8 mouse cellular contexts compared by ENCODE assay signal in the genomic region with DNA sequence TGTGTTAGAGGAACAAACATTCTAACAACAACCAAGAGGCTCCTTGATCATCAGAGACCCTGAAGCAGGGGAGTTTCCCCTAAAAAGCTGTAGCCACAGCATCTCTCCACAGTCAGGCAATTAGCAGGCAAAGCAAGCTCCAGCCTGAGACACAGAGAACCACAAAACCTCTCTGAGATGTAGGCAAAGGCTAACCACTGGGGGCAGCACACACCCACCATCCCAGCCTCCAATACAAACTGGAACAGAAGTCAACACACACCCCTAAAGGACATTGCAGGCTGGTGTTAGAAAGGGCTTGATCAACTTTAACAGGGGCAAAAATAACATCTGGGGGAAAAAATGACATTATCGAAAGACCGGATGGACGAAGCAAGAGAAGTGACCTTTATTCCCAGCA. TPM values are rescaled to one million over a fixed set of nuclear protein-coding genes. Genes with fewer than 3 reads are reported as not detected.
DNase-seq lines count a peak whose midpoint lies in the region; ATAC-seq and TF ChIP-seq lines count a peak whose summit lies in the region.

No protein-coding gene starts in this region.

- 70% methylated on average over 3 of the region's 3 CpGs for WGBS in hindbrain, embryonic 11.5 days
- WGBS in hindbrain, embryonic 12.5 days, result 54% methylated on average over 3 of the region's 3 CpGs
- 63% methylated on average over 3 of the region's 3 CpGs for WGBS in kidney, embryonic 16.5 days
- WGBS in midbrain, postnatal 0 days, result 65% methylated on average over 3 of the region's 3 CpGs
- 70% methylated on average over 3 of the region's 3 CpGs for WGBS in intestine, embryonic 16.5 days

- dilution Hi-C loops in CH12.LX (cut with MboI; ENCODE audit: extremely low pct_ligation_motif_present, extremely low pct_unique_long_range_greater_than_20kb, low sequenced_read_pairs), result no loop called here

- H3K79me2 ChIP-seq in CH12.LX (replicated peaks; ENCODE audit: control insufficient read depth, extremely low read depth, insufficient read depth, poor library complexity, severe bottlenecking), result no peaks in the 10 kb centered on the region

- no peak overlapping the region for H3K4me2 ChIP-seq in hindbrain, embryonic 11.5 days (replicated peaks; ENCODE audit: low read depth, low read length)
- H3K4me2 ChIP-seq in hindbrain, embryonic 12.5 days (replicated peaks), result no peak overlapping the region
- no peak overlapping the region for H3K4me2 ChIP-seq in CH12.LX (ENCODE audit: insufficient read depth, low read depth, poor library complexity, severe bottlenecking)
- H3K4me2 ChIP-seq in kidney, embryonic 16.5 days (replicated peaks; ENCODE audit: low read depth, low read length), result no peak overlapping the region
- no peak overlapping the region for H3K4me2 ChIP-seq in midbrain, postnatal 0 days (ENCODE audit: low read depth, low read length, poor library complexity, severe bottlenecking)
- no peak overlapping the region for H3K4me2 ChIP-seq in intestine, embryonic 16.5 days (ENCODE audit: low read depth, low read length)

- H3K4me1 ChIP-seq in hindbrain, embryonic 11.5 days (replicated peaks; ENCODE audit: control insufficient read depth, insufficient read depth, low read length), result no peaks in the 10 kb centered on the region
- H3K4me1 ChIP-seq in hindbrain, embryonic 12.5 days, result peaks cover 12% of the 10 kb centered on the region
- peaks cover 0 to 21% of the 10 kb centered on the region in 2 experiments; a peak in 2 of 4 replicates for H3K4me1 ChIP-seq in CH12.LX (ENCODE audit: control insufficient read depth in 1 of 2, insufficient read depth in 2 of 2)
- peaks cover 26% of the 10 kb centered on the region for H3K4me1 ChIP-seq in kidney, embryonic 16.5 days (ENCODE audit: insufficient read depth, low read length)
- H3K4me1 ChIP-seq in midbrain, postnatal 0 days (ENCODE audit: insufficient read depth, low read length), result no peaks in the 10 kb centered on the region
- H3K4me1 ChIP-seq in intestine, embryonic 16.5 days (ENCODE audit: control insufficient read depth, insufficient read depth, low read length), result peaks cover 23% of the 10 kb centered on the region

- no peak for TF ChIP-seq POLR2A in CH12.LX (IDR thresholded peaks at IDR 0.05; ENCODE audit: low read depth, low read length)

- peak; percentile 32 to 64; a peak in 3 of 4 replicates for TF ChIP-seq CTCF in CH12.LX (conservative IDR thresholded peaks at IDR 0.05 in 1 of 2, IDR thresholded peaks at IDR 0.05 in 1 of 2; ENCODE audit: low read depth in 2 of 2, low read length in 2 of 2)
- peak; percentile 84 for TF ChIP-seq CTCF in midbrain, postnatal 0 days (IDR thresholded peaks at IDR 0.05)

- no peak overlapping the region for H3K4me3 ChIP-seq in hindbrain, embryonic 11.5 days (ENCODE audit: low read depth, low read length)
- H3K4me3 ChIP-seq in hindbrain, embryonic 12.5 days, result no peak overlapping the region
- no peak overlapping the region for H3K4me3 ChIP-seq in CH12.LX (replicated peaks in 1 of 3; ENCODE audit: low read depth in 2 of 3, low read length in 2 of 3, poor library complexity in 1 of 3)
- no peak overlapping the region for H3K4me3 ChIP-seq in kidney, embryonic 16.5 days (ENCODE audit: low read length)
- H3K4me3 ChIP-seq in midbrain, postnatal 0 days (ENCODE audit: low read depth, low read length), result no peak overlapping the region
- no peak overlapping the region for H3K4me3 ChIP-seq in intestine, embryonic 16.5 days (ENCODE audit: low read length)

- H3K9ac ChIP-seq in hindbrain, embryonic 11.5 days (ENCODE audit: low read depth, low read length), result no peak overlapping the region
- no peak overlapping the region for H3K9ac ChIP-seq in hindbrain, embryonic 12.5 days
- no peak overlapping the region for H3K9ac ChIP-seq in CH12.LX (ENCODE audit: insufficient read depth, low read depth)
- no peak overlapping the region for H3K9ac ChIP-seq in kidney, embryonic 16.5 days (replicated peaks; ENCODE audit: low read length)
- no peak overlapping the region for H3K9ac ChIP-seq in midbrain, postnatal 0 days (replicated peaks; ENCODE audit: low read length, poor library complexity, severe bottlenecking)
- no peak overlapping the region for H3K9ac ChIP-seq in intestine, embryonic 16.5 days (ENCODE audit: low read depth, low read length)

- peak; percentile 37 for DNase-seq in hindbrain, embryonic 11.5 days (ENCODE audit: low spot score)
- DNase-seq in CH12.LX (ENCODE audit: extremely low read depth), result peak; percentile 43
- DNase-seq in adrenal gland, postnatal 36 days, result peak; percentile 51 to 59
- peak; percentile 63 for DNase-seq in midbrain, postnatal 0 days (ENCODE audit: low spot score)
- DNase-seq in gastrocnemius, adult 8-10 months (ENCODE audit: low spot score in 2 of 2), result no peak

- TF ChIP-seq RAD21 in CH12.LX (IDR thresholded peaks at IDR 0.05; ENCODE audit: low read depth, low read length), result peak; percentile 28

- in situ Hi-C loops in CH12.LX (cut with MboI; ENCODE audit: low pct_ligation_motif_present, low pct_unique_long_range_greater_than_20kb, low sequenced_read_pairs), result loop anchor here (25.0 kb wide), 1 partner anchor 397 kb away; no protein-coding TSS in a partner anchor

- H3K27ac ChIP-seq in hindbrain, embryonic 11.5 days (ENCODE audit: low read depth, low read length), result no peak overlapping the region
- no peak overlapping the region for H3K27ac ChIP-seq in hindbrain, embryonic 12.5 days
- no peak overlapping the region for H3K27ac ChIP-seq in CH12.LX (ENCODE audit: insufficient read depth, low read depth)
- H3K27ac ChIP-seq in kidney, embryonic 16.5 days (ENCODE audit: low read length), result no peak overlapping the region
- no peak overlapping the region for H3K27ac ChIP-seq in midbrain, postnatal 0 days (ENCODE audit: low read depth, low read length)
- H3K27ac ChIP-seq in intestine, embryonic 16.5 days (ENCODE audit: low read length), result no peak overlapping the region

- no peak for ATAC-seq in hindbrain, embryonic 11.5 days (ENCODE audit: low FRiP score)
- no peak for ATAC-seq in hindbrain, embryonic 12.5 days (ENCODE audit: low FRiP score)
- ATAC-seq in kidney, embryonic 16.5 days (ENCODE audit: low FRiP score, low TSS enrichment), result 0 out of 2 replicates have a peak, but pooled peaks have one; percentile 56
- 0 out of 2 replicates have a peak, but pooled peaks have one; percentile 29 for ATAC-seq in midbrain, postnatal 0 days (ENCODE audit: low FRiP score)
- ATAC-seq in intestine, embryonic 16.5 days, result no peak

- H3K27me3 ChIP-seq in hindbrain, embryonic 11.5 days (ENCODE audit: control insufficient read depth, insufficient read depth, low read length), result no peaks in the 10 kb centered on the region
- no peaks in the 10 kb centered on the region for H3K27me3 ChIP-seq in hindbrain, embryonic 12.5 days
- no peaks in the 10 kb centered on the region for H3K27me3 ChIP-seq in CH12.LX (replicated peaks)
- no peaks in the 10 kb centered on the region for H3K27me3 ChIP-seq in kidney, embryonic 16.5 days (ENCODE audit: insufficient read depth, low read length)
- no peaks in the 10 kb centered on the region for H3K27me3 ChIP-seq in midbrain, postnatal 0 days (ENCODE audit: insufficient read depth, low read length)
- no peaks in the 10 kb centered on the region for H3K27me3 ChIP-seq in intestine, embryonic 16.5 days (replicated peaks; ENCODE audit: control insufficient read depth, insufficient read depth, low read length)

- H3K9me3 ChIP-seq in hindbrain, embryonic 11.5 days (ENCODE audit: control insufficient read depth, low read length), result no peaks in the 10 kb centered on the region
- H3K9me3 ChIP-seq in hindbrain, embryonic 12.5 days (replicated peaks), result no peaks in the 10 kb centered on the region
- peaks cover 2% of the 10 kb centered on the region for H3K9me3 ChIP-seq in CH12.LX (replicated peaks; ENCODE audit: low read length)
- 0 out of 2 replicates have a peak, but pooled peaks cover 3% of the 10 kb centered on the region for H3K9me3 ChIP-seq in kidney, embryonic 16.5 days (ENCODE audit: low read length)
- no peaks in the 10 kb centered on the region for H3K9me3 ChIP-seq in midbrain, postnatal 0 days (ENCODE audit: low read length)
- no peaks in the 10 kb centered on the region for H3K9me3 ChIP-seq in intestine, embryonic 16.5 days (ENCODE audit: control insufficient read depth, low read length)

- H3K36me3 ChIP-seq in hindbrain, embryonic 11.5 days (ENCODE audit: control insufficient read depth, insufficient read depth, low read length), result no peaks in the 10 kb centered on the region
- peaks cover 10% of the 10 kb centered on the region; the same call in 1 of the 2 replicates for H3K36me3 ChIP-seq in hindbrain, embryonic 12.5 days
- H3K36me3 ChIP-seq in CH12.LX (replicated peaks in 1 of 2; ENCODE audit: control insufficient read depth in 1 of 2, insufficient read depth in 1 of 2, low read length in 1 of 2), result peaks cover 0 to 31% of the 10 kb centered on the region in 2 experiments
- H3K36me3 ChIP-seq in kidney, embryonic 16.5 days (ENCODE audit: insufficient read depth, low read length), result peaks cover 20% of the 10 kb centered on the region
- H3K36me3 ChIP-seq in midbrain, postnatal 0 days (ENCODE audit: insufficient read depth, low read length), result no peaks in the 10 kb centered on the region
- H3K36me3 ChIP-seq in intestine, embryonic 16.5 days (ENCODE audit: control insufficient read depth, insufficient read depth, low read length), result peaks cover 11% of the 10 kb centered on the region; the same call in 1 of the 2 replicates

- no peak for TF ChIP-seq EP300 in CH12.LX (IDR thresholded peaks at IDR 0.05; ENCODE audit: low read length)

RNA-seq across cellular contexts. Expression of a gene that starts 20.1 kb away (rescaled TPM):
- 70.5 and 75.3 TPM in 2 replicates for polyA plus RNA-seq in hindbrain, embryonic 11.5 days (2014; fragmentation: Nextera tagmentation; extraction: Ambion mirVana)
- 97.7 and 99.9 TPM in 2 replicates for polyA plus RNA-seq in hindbrain, embryonic 12.5 days (2016; fragmentation: Nextera tagmentation; extraction: Ambion mirVana)
- total RNA-seq in CH12.LX (2012; rRNA removed), result 18.1 and 18.2 TPM in 2 replicates
- total RNA-seq in CH12.LX (2014; rRNA removed), result 25.6 and 28.7 TPM in 2 replicates
- polyA plus RNA-seq in CH12.LX (2012; ENCODE audit: insufficient read length, low read depth), result 22.9 and 23.8 TPM in 2 replicates
- total RNA-seq in adrenal gland, postnatal 36 days (2021), result 10 to 100 TPM; 54.5 to 69.6 TPM
- 167 and 174 TPM in 2 replicates for polyA plus RNA-seq in kidney, embryonic 16.5 days (2015; fragmentation: Nextera tagmentation; extraction: Ambion mirVana)
- total RNA-seq in midbrain, postnatal 0 days (2014; rRNA removed), result 38.1 and 41.9 TPM in 2 replicates
- 63.2 and 65.1 TPM in 2 replicates for polyA plus RNA-seq in midbrain, postnatal 0 days (2015; fragmentation: Nextera tagmentation; extraction: Ambion mirVana)
- polyA plus RNA-seq in intestine, embryonic 16.5 days (2015; fragmentation: Nextera tagmentation; extraction: Ambion mirVana), result 203 and 218 TPM in 2 replicates
- total RNA-seq in gastrocnemius, adult 8-10 months (2022), result 1 to 10 TPM; 6.2 to 9.9 (median 7.0) TPM

RNA-seq across cellular contexts. Expression of a gene that starts 41.5 kb away (rescaled TPM):
- 19.7 and 23.3 TPM in 2 replicates for polyA plus RNA-seq in hindbrain, embryonic 11.5 days (2014; fragmentation: Nextera tagmentation; extraction: Ambion mirVana)
- 19.9 and 21.9 TPM in 2 replicates for polyA plus RNA-seq in hindbrain, embryonic 12.5 days (2016; fragmentation: Nextera tagmentation; extraction: Ambion mirVana)
- total RNA-seq in CH12.LX (2012; rRNA removed) (13.8 and 14.9 TPM in 2 replicates), CH12.LX (2014; rRNA removed) (12.9 and 13.4 TPM in 2 replicates)
- polyA plus RNA-seq in CH12.LX (2012; ENCODE audit: insufficient read length, low read depth), result 11.7 TPM in 2 replicates
- 10 to 100 TPM; 28.0 to 28.5 TPM for total RNA-seq in adrenal gland, postnatal 36 days (2021)
- polyA plus RNA-seq in kidney, embryonic 16.5 days (2015; fragmentation: Nextera tagmentation; extraction: Ambion mirVana), result 32.9 and 33.1 TPM in 2 replicates
- total RNA-seq in midbrain, postnatal 0 days (2014; rRNA removed), result 20.9 and 22.7 TPM in 2 replicates
- 12.6 and 13.8 TPM in 2 replicates for polyA plus RNA-seq in midbrain, postnatal 0 days (2015; fragmentation: Nextera tagmentation; extraction: Ambion mirVana)
- polyA plus RNA-seq in intestine, embryonic 16.5 days (2015; fragmentation: Nextera tagmentation; extraction: Ambion mirVana), result 27.2 and 27.7 TPM in 2 replicates
- 1 to 10 TPM; 3.4 to 6.5 (median 4.9) TPM for total RNA-seq in gastrocnemius, adult 8-10 months (2022)

Comparison
In these comparisons a context has a peak if more than half of its experiments do, and no peak if none do; other contexts are left out.
1. ATAC-seq: peak in kidney, embryonic 16.5 days (single experiment) and midbrain, postnatal 0 days (single experiment); none in hindbrain, embryonic 11.5 days (single experiment), hindbrain, embryonic 12.5 days (single experiment) and intestine, embryonic 16.5 days (single experiment).
2. DNase-seq: peak in hindbrain, embryonic 11.5 days (single experiment), CH12.LX (single experiment), adrenal gland, postnatal 36 days (2 of 2) and midbrain, postnatal 0 days (single experiment); none in gastrocnemius, adult 8-10 months (0 of 2).